9 mouse cellular contexts compared by ENCODE assay signal in genomic region chr6:85160201-85160923, GRCm38 (mm10). TPM values are rescaled to one million over a fixed set of nuclear protein-coding genes. Genes with fewer than 3 reads are reported as not detected.
A peak's percentile ranks its signal among the peaks of the same experiment; 100 is the strongest.
DNase-seq lines count a peak whose midpoint lies in the region; ATAC-seq and TF ChIP-seq lines count a peak whose summit lies in the region.
"Had no signal": no experiment of that assay in that cellular context is flagged by ENCODE, and none has a peak within 500 bp of the region (broad histone marks: within the 10 kb centered on the region; RNA-seq: fewer than 3 reads in every experiment).

No protein-coding gene starts in this region.

- no peak overlapping the region for H3K9ac ChIP-seq in limb, embryonic 14.5 days (ENCODE audit: low read depth, low read length, severe bottlenecking)

- no peak overlapping the region for H3K4me2 ChIP-seq in limb, embryonic 14.5 days (replicated peaks; ENCODE audit: low read depth, low read length, severe bottlenecking)

- WGBS in limb, embryonic 14.5 days = 37% methylated on average over 4 of the region's 4 CpGs
- WGBS in thymus, adult 2 months = 53% methylated on average over 4 of the region's 4 CpGs

- 0 out of 2 replicates have a peak, but pooled peaks have one; percentile 17 for TF ChIP-seq POLR2A in limb, embryonic 14.5 days (IDR thresholded peaks at IDR 0.05; ENCODE audit: borderline replicate concordance, extremely low read depth, insufficient read depth, insufficient read length)
- no peak for TF ChIP-seq POLR2A in thymus, adult 2 months (IDR thresholded peaks at IDR 0.05; ENCODE audit: control insufficient read depth, extremely low read depth, insufficient read depth, low read length, poor library complexity)

- H3K36me3 ChIP-seq in limb, embryonic 14.5 days (ENCODE audit: control insufficient read depth, insufficient read depth, low read length) = no peaks in the 10 kb centered on the region
- H3K36me3 ChIP-seq in thymus, adult 2 months (ENCODE audit: control insufficient read depth, insufficient read depth, low read length) = no peaks in the 10 kb centered on the region

- H3K27ac ChIP-seq in limb, embryonic 14.5 days (replicated peaks; ENCODE audit: low read depth, low read length) = no peak overlapping the region
- no peak overlapping the region for H3K27ac ChIP-seq in thymus, adult 2 months (ENCODE audit: control insufficient read depth, insufficient read depth, low read length)

- no peak for TF ChIP-seq CTCF in thymus, adult 2 months (IDR thresholded peaks at IDR 0.05; ENCODE audit: borderline replicate concordance, control insufficient read depth, extremely low read depth, insufficient read depth, low read length, poor library complexity)

- H3K4me3 ChIP-seq in limb, embryonic 14.5 days (replicated peaks; ENCODE audit: low read length) = no peak overlapping the region
- no peak overlapping the region for H3K4me3 ChIP-seq in thymus, adult 2 months (ENCODE audit: control insufficient read depth, insufficient read depth, low read length)

- no peaks in the 10 kb centered on the region for H3K27me3 ChIP-seq in limb, embryonic 14.5 days (ENCODE audit: control insufficient read depth, insufficient read depth, low read length)
- H3K27me3 ChIP-seq in thymus, adult 2 months (ENCODE audit: control insufficient read depth, insufficient read depth, low read length) = no peaks in the 10 kb centered on the region

- H3K9me3 ChIP-seq in limb, embryonic 14.5 days (ENCODE audit: control insufficient read depth, low read length) = no peaks in the 10 kb centered on the region

- H3K4me1 ChIP-seq in limb, embryonic 14.5 days (ENCODE audit: control insufficient read depth, insufficient read depth, low read length) = 0 out of 2 replicates have a peak, but pooled peaks cover 2% of the 10 kb centered on the region
- no peaks in the 10 kb centered on the region for H3K4me1 ChIP-seq in thymus, adult 2 months (replicated peaks; ENCODE audit: control insufficient read depth, insufficient read depth, low read length)

- DNase-seq in 416B (ENCODE audit: low read depth) = peak; percentile 71
- DNase-seq in NIH3T3 (ENCODE audit: low read depth) = peak; percentile 92
- DNase-seq in cerebellum, postnatal 25 days = peak; percentile 72 to 85
- DNase-seq in gastrocnemius, adult 18-20 months (ENCODE audit: low spot score) = peak; percentile 75
- DNase-seq in kidney, adult 9 months = peak; percentile 91
- peak; percentile 79 for DNase-seq in limb, embryonic 14.5 days (ENCODE audit: low spot score)
- DNase-seq in ovary, adult 18-20 months (ENCODE audit: low spot score) = peak; percentile 20
- DNase-seq in thymus, adult 2 months = peak; percentile 66

- no peak for ATAC-seq in limb, embryonic 14.5 days (ENCODE audit: low FRiP score, low read depth)

RNA-seq across cellular contexts. Expression of gene Spr, which starts 22.8 kb away (rescaled TPM):
- 10 to 100 TPM; 47.4 to 51.5 TPM for total RNA-seq in gastrocnemius, adult 18-20 months (2021)
- polyA plus RNA-seq in limb, embryonic 14.5 days (2012; rRNA removed) = 16.8 and 18.4 TPM in 2 replicates
- polyA plus RNA-seq in limb, embryonic 14.5 days (2014; fragmentation: Nextera tagmentation; extraction: Ambion mirVana) = 58.2 and 59.9 TPM in 2 replicates
- polyA plus RNA-seq in thymus, adult 2 months (2012; rRNA removed) = 20.4 and 21.0 TPM in 2 replicates

RNA-seq across cellular contexts. Expression of gene Emx1, which starts 26.9 kb away (rescaled TPM):
- total RNA-seq in gastrocnemius, adult 18-20 months (2021) = not detected
- polyA plus RNA-seq in limb, embryonic 14.5 days (2012; rRNA removed) = 0.15 and 0.63 TPM in 2 replicates
- 0.17 TPM in 1 of 2 replicates, not detected in the other for polyA plus RNA-seq in limb, embryonic 14.5 days (2014; fragmentation: Nextera tagmentation; extraction: Ambion mirVana)
- polyA plus RNA-seq in thymus, adult 2 months (2012; rRNA removed) = 0.23 and 0.40 TPM in 2 replicates
- polyA plus RNA-seq: heart, embryonic 14.5 days had no signal

Comparison
In these comparisons a context has a peak if more than half of its experiments do, and no peak if none do; other contexts are left out.
1. DNase-seq: peak in every context shown above with its lines; median percentile 92 in NIH3T3; 91 in kidney, adult 9 months; 79 in limb, embryonic 14.5 days; 78 in cerebellum, postnatal 25 days; 75 in gastrocnemius, adult 18-20 months; 71 in 416B; 66 in thymus, adult 2 months; 20 in ovary, adult 18-20 months.